Mouse (Mus musculus) gastrocnemius, adult 18-20 months (tissue): ENCODE results near the gene Gkn3. TPM values are rescaled to one million over a fixed set of nuclear protein-coding genes. Genes with fewer than 3 reads are reported as not detected.

Source experiments
- DNase-seq: peaks from one replicate; pipeline ENCODE4 v3.0.0; 2021; ENCODE audit warnings: low spot score
- total RNA-seq, 2 experiments: library from RNA; stranded (reverse); gene quantifications; 2 replicates each; pipeline ENCODE4 v1.2.3; 2021

The Gkn3 gene
- total RNA-seq, 2 experiments from 2014 or later, result 1.3 to 1.7 TPM

GRCm38 (mm10) chr6:87369223-87369622 lies 19.5 kb downstream of the Gkn3 start:
- no peak for DNase-seq

- peak; percentile 38 for DNase-seq
Observed at GRCm38 (mm10) chr6:87354441-87354840, 34.3 kb downstream of the Gkn3 start.

- DNase-seq, result no peak
Observed at GRCm38 (mm10) chr6:87350829-87351228, 37.9 kb downstream of the Gkn3 start, which contains the start of gene Gkn1. Gkn1 (minus strand) TSS chr6:87350942.

GRCm38 (mm10) chr6:87335935-87336295 lies 52.8 kb downstream of the Gkn3 start:
- no peak for DNase-seq

DNA sequence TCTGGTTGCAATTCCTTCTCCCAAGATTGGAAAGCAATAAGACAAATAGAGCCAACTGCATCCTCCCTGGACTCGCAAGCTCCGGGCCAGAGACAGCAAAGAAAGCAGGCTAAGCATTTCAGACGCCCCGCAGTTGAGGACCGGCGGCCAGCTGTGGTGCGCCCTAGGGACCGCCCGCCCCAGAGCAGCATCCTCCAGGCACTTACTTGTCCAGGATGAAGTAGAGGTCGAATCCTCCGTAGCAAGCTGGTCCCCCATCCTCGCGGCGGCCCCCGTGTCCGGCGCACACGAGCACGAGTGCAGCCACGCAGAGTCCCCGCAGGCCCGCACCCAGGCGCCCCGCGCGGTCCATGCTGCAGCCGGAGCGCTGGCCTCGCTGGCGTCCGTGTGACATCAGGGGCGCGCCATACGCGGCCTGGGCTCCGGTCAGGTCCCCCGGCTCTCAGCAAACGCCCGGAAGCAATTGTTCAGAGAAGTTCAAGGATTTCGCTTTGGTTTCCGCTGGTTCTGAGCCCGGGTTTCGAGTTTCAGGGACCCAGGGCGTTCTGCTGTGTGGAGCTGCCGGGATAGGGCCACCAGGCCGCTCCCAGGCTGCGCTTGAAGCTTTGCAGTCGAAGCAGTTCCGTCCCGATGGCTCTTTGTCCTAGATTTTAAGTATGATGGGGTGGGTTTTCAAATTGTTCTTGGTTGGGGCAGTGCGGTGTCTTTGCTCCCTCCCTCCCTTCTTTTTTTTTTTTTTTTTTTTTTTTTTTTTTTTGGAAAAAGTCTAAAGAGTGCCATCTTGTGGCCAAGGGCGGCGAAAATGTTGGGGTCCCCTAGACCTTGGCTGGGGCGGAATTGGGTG lies 53.4 kb downstream of the Gkn3 start, which contains the start of gene Antxr1:
Gene Antxr1, minus strand, starts transcription at position 731 of the 844 bp plus-strand sequence.
- peak; percentile 49 for DNase-seq

- peak; percentile 39 for DNase-seq
Observed at GRCm38 (mm10) chr6:87334361-87335090, 54.2 kb downstream of the Gkn3 start.

Other genes starting within 250 kb of the Gkn3 start
- 1 to 10 TPM; 5.7 to 7.3 TPM for gene Antxr1, start 53.1 kb downstream of the Gkn3 start, total RNA-seq
- gene Gkn1, start 38.0 kb downstream of the Gkn3 start, total RNA-seq, result not detected
- not detected for gene Gkn2, start 15.6 kb downstream of the Gkn3 start, total RNA-seq
- not detected for gene Bmp10, start 40.1 kb upstream of the Gkn3 start, total RNA-seq
- under 1 TPM; 0.57 to 0.87 TPM for gene Arhgap25, start 144.3 kb upstream of the Gkn3 start, total RNA-seq
- gene Prokr1, start 201.8 kb upstream of the Gkn3 start, total RNA-seq, result 1 to 10 TPM in 1 of 2 experiments, under 1 TPM in 1; 0.98 to 1.5 TPM